Mouse (Mus musculus): ENCODE data around the gene Olfr1392.

Olfr1392 gene

GRCm38 (mm10) chr11:49329686-49330085 lies 44.6 kb downstream of the Olfr1392 start:
- no peak for DNase-seq

- no peak for DNase-seq
These were observed 49.8 kb downstream of the Olfr1392 start, which contains the start of gene Olfr1390 for GRCm38 (mm10) chr11:49334888-49335287. Gene Olfr1390, plus strand, starts transcription at chr11:49335188.

GRCm38 (mm10) chr11:49337150-49337832 lies 52.2 kb downstream of the Olfr1392 start:
- DNase-seq = no peak
